Mouse (Mus musculus) forebrain, embryonic 13.5 days (tissue): ENCODE data around the gene Il2ra. TPM values are rescaled to one million over a fixed set of nuclear protein-coding genes. Genes with fewer than 3 reads are reported as not detected.

Experiments used
- ATAC-seq: fragments of 200-750 bp; cut with Nextera tagmentation; 2 replicates; pipeline ENCODE4 v1.8.0; 2017
- H3K27ac ChIP-seq: fragments of 300-500 bp; sonication (generic); 2 replicates; pipeline ENCODE4 v1.5.1; 2015; ENCODE audit warnings: inconsistent platforms, mild to moderate bottlenecking, moderate library complexity
- H3K27me3 ChIP-seq: fragments of 300-500 bp; sonication (generic); 2 replicates; pipeline ENCODE4 v1.6.1; 2015; ENCODE audit warnings: mild to moderate bottlenecking, inconsistent platforms
- H3K36me3 ChIP-seq: fragments of 300-500 bp; sonication (generic); 2 replicates; pipeline ENCODE4 v1.6.1; 2015; ENCODE audit warnings: mild to moderate bottlenecking, inconsistent platforms; ENCODE audit not compliant: poor library complexity, severe bottlenecking
- H3K4me1 ChIP-seq: fragments of 300-500 bp; sonication (generic); 2 replicates; pipeline ENCODE4 v1.6.1; 2015; ENCODE audit warnings: inconsistent platforms
- H3K4me2 ChIP-seq: fragments of 300-500 bp; sonication (generic); 2 replicates; pipeline ENCODE4 v1.6.1; 2015; ENCODE audit warnings: inconsistent platforms, mild to moderate bottlenecking, moderate library complexity
- H3K4me3 ChIP-seq: fragments of 300-500 bp; sonication (generic); 2 replicates; pipeline ENCODE4 v1.5.1; 2015; ENCODE audit warnings: mild to moderate bottlenecking, inconsistent platforms
- H3K9ac ChIP-seq: fragments of 300-500 bp; sonication (generic); 2 replicates; pipeline ENCODE4 v1.6.1; 2015; ENCODE audit warnings: mild to moderate bottlenecking, inconsistent platforms
- H3K9me3 ChIP-seq: fragments of 300-500 bp; sonication (generic); replicated peaks from 2 replicates; pipeline ENCODE4 v1.6.1; 2016; ENCODE audit warnings: inconsistent platforms
- WGBS: fragments of 180-500 bp; shearing (Covaris S2); methylation state at CpG from one replicate; pipeline ENCODE4 v1.1.7; 2015; 5-methylcytosine and 5-hydroxymethylcytosine counted together
- polyA plus RNA-seq: library from polyadenylated mRNA; unstranded; fragments of >200 nt; fragmentation: Nextera tagmentation; extraction: Ambion mirVana; gene quantifications from 2 replicates; pipeline ENCODE4 v1.2.1, GENCODE M21; 2015

Il2ra gene
- polyA plus RNA-seq, 1 experiment from 2014 or later, result not detected

DNA sequence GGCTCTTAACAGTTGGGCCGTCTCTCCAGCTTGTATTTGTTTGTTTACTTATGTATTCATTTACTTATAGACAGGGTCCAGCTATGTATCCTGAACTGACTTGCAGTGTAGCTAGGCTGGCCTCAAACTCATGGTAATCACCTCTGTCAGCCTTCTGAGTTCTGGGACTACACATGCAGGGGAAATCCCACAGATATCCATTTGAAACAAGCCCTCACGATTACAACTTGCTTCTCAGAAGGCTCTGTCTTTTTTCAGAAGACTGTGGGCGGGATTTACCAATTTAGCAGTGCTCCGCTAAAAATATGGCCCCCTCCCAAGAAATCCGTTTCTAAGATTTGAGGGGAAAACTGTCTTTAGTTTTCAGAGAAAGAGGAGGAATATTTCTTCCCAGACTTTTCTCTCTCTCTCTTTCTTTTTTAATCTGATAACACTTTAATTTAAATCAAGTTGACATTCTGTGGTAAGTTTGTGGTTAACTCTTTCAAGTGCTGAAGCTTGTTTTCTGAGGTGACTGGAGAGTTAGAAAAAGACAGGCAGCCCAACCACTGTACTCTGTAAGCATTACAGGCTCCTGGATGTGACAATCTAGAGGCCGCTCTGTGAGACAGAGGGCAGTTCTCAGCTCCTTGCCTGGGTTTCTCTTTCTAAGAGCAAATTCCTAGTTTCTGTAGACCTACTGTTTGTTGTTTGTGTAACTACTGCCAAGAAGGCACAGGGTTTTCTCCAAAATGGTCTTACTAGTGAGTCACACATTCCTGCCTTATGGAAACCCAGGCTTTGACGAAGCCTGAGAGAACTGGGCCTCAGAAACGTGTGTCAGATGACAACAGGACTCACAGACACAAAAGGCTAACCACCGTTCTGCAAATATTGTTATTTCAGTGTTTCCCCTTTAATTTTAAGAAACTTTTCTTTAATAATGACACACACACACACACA, 12.7 kb downstream of the Il2ra start:
- no peak for ATAC-seq
- Histone ChIP-seq H3K9ac (no peak overlapping the region), H3K4me3 (no peak overlapping the region), H3K27me3 (no peaks in the 10 kb centered on the region), H3K27ac (no peak overlapping the region), H3K9me3 (no peaks in the 10 kb centered on the region), H3K36me3 (no peaks in the 10 kb centered on the region), H3K4me1 (no peaks in the 10 kb centered on the region), H3K4me2 (no peak overlapping the region)
- WGBS, result 72% methylated on average over 9 of the region's 9 CpGs

DNA sequence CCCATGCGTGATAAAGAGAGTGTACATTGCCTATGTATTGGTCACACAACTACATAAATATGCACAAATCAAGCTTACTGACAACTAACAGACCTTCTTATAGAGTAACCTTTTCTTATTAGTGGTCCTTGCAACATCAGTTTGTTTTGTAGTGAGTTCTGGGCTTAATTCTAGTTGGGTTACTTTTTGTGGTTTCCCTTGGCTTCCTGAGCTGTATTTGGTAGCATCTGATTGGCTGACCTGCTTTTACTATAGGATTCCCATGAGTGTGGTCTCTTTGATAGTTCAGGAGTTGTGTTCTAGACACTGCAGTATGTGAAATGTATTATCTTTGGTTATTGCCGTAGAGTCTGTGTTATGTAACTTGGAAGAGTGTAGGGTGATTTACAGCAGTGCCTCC, 15.0 kb downstream of the Il2ra start:
- H3K4me1 ChIP-seq, result no peaks in the 10 kb centered on the region
- WGBS, result 94% methylated on average over 2 of the region's 2 CpGs

DNA sequence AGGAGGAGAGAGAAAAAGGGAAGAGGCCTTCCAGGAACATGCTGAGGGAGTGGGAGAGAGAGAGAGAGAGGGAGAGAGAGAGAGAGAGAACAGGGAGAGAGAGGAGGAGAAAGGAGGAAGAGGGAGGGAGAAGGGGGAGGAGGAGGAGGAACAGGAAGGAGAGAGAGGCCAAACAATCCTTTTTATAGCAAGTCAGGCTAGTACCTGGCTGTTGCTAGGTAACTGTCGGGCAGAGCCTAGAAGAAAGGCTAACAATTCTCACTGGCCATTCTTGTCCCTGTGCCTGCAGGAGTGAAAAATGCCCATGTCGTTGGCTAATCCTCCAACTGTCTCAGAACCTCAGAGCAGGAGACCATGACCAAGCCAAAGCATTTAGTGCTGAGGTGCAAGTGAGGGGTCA, 16.7 kb downstream of the Il2ra start:
- ATAC-seq, result 0 out of 2 replicates have a peak, but pooled peaks have one; percentile 30
- 40% methylated on average over 2 of the region's 2 CpGs for WGBS
- no peak overlapping the region for H3K4me3 ChIP-seq

More for the DNA sequence above, 15.0 kb downstream of the Il2ra start:
- Histone ChIP-seq H3K36me3 (no peaks in the 10 kb centered on the region), H3K4me2 (no peak overlapping the region), H3K9ac (no peak overlapping the region), H3K4me3 (no peak overlapping the region), H3K9me3 (no peaks in the 10 kb centered on the region), H3K27ac (no peak overlapping the region), H3K27me3 (no peaks in the 10 kb centered on the region)
- ATAC-seq, result no peak

DNA sequence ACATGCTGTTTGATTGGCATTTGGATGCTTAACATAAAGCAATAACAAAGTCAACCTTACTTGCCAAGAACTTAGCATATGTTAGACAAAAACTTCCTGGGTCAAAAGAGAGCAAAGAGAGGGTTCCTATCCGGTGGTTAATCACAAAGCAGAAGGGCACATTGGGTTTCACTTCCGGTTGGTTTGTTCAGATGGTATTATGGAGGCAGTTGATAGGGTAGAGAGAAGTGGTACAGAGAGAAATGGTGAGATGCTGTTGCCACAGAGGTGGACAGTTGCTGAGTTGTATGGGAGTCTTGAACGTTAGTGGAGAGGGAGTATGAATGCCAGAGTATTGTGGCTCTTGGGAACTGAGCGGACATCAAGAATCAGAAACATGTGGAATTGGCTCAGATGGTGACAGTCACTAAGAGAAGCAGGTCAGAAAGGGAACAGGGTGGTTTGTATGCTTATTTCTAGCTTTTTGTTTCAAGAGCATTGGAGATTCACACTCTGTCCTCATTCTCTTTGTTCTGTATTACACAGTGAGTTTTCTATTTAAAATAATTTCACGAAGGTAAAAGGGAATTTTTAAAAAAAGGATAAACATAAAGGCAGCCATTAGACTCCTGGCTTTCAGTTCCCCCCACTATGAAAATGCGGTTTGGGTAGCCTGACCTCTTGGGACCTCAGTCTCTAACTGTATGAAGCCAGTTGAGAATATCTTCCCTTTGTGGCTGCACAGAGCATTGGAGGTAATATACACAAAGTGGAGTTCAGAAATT, 19.7 kb downstream of the Il2ra start:
- 83% methylated on average over 6 of the region's 6 CpGs for WGBS
- no peak for ATAC-seq
- H3K4me3 ChIP-seq, result no peak overlapping the region

More for the DNA sequence above, 16.7 kb downstream of the Il2ra start:
- Histone ChIP-seq H3K9ac (no peak overlapping the region), H3K27me3 (no peaks in the 10 kb centered on the region), H3K4me1 (no peaks in the 10 kb centered on the region), H3K4me2 (no peak overlapping the region), H3K9me3 (no peaks in the 10 kb centered on the region), H3K36me3 (no peaks in the 10 kb centered on the region), H3K27ac (no peak overlapping the region)

DNA sequence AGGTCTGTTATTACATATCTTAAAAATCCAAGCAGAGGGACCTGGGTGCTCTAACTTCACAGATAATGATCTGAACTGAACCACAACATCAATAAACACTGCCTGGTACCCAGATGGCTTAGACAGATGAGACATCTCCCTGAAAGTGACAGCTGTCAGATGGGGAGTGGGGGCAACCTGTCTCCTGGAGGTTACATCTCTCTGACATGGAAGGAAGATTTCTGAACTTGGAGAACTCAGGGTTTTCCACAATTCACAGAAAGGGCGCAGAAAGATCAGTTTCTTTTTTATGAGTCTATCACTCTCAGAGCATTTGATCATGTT, 20.3 kb downstream of the Il2ra start:
- Histone ChIP-seq H3K4me2 (no peak overlapping the region), H3K4me1 (no peaks in the 10 kb centered on the region), H3K36me3 (no peaks in the 10 kb centered on the region), H3K4me3 (no peak overlapping the region), H3K9me3 (no peaks in the 10 kb centered on the region), H3K27me3 (no peaks in the 10 kb centered on the region), H3K27ac (no peak overlapping the region), H3K9ac (no peak overlapping the region)
- whole genome bisulfite sequencing, result 92% methylated on average over 1 of the region's 1 CpGs
- ATAC-seq, result no peak

More for the DNA sequence above, 19.7 kb downstream of the Il2ra start:
- H3K27me3 ChIP-seq, result no peaks in the 10 kb centered on the region
- H3K36me3 ChIP-seq, result no peaks in the 10 kb centered on the region
- H3K4me2 ChIP-seq, result no peak overlapping the region
- no peak overlapping the region for H3K9ac ChIP-seq
- no peaks in the 10 kb centered on the region for H3K9me3 ChIP-seq
- H3K4me1 ChIP-seq, result no peaks in the 10 kb centered on the region
- no peak overlapping the region for H3K27ac ChIP-seq

DNA sequence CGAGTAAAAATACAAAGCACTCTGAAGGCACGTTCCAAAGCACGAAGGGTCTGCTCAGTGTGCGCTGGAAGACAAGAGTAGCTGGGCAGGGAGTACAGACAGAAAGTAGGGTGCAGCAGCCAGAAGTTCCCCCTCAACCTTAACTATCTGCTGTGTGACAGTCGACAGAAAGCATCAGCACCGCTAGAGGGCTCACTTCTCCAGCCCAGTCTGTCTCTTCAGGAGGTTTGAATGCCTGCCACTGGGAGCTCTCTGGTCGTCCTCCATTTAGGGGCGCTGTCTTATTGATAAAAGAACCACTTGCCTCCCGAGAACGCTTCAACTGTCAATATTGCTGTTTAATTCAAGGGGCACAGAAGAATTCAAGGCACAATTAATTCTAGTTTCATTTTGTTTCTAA, 21.4 kb downstream of the Il2ra start:
- H3K9ac ChIP-seq, result no peak overlapping the region
- H3K4me3 ChIP-seq, result 0 out of 2 replicates have a peak overlapping the region, but pooled peaks have one; percentile 9
- ATAC-seq, result peak; percentile 90
- no peaks in the 10 kb centered on the region for H3K36me3 ChIP-seq
- no peaks in the 10 kb centered on the region for H3K9me3 ChIP-seq
- H3K27me3 ChIP-seq, result no peaks in the 10 kb centered on the region
- no peaks in the 10 kb centered on the region for H3K4me1 ChIP-seq
- H3K27ac ChIP-seq, result no peak overlapping the region
- peak overlapping the region; percentile 31 for H3K4me2 ChIP-seq
- WGBS, result 7% methylated on average over 10 of the region's 10 CpGs

DNA sequence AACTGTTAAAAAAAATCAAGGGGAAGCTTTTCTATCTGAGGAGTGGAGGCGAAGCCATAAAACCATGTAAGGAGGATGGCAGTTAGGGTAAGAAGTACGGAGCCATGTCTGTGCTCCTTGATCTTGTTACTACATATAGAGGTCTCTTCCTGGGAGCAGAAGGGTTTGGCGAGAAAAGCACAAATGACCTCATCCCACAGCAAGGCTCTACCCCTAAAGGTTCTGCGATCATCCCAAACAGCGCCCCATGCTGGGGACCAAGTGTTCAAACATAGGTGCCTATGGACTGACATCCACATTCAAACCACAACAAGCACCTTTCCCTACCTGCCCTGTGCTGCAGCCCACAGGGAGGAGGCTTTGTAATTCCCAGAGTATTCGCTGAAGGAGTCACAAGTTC, 21.8 kb downstream of the Il2ra start:
- Histone ChIP-seq H3K4me1 (no peaks in the 10 kb centered on the region), H3K9me3 (no peaks in the 10 kb centered on the region), H3K9ac (no peak overlapping the region), H3K36me3 (no peaks in the 10 kb centered on the region), H3K4me2 (peak overlapping the region; percentile 31), H3K27me3 (no peaks in the 10 kb centered on the region), H3K27ac (no peak overlapping the region), H3K4me3 (0 out of 2 replicates have a peak overlapping the region, but pooled peaks have one; percentile 9)
- 55% methylated on average over 6 of the region's 6 CpGs for WGBS
- ATAC-seq, result peak; percentile 61

DNA sequence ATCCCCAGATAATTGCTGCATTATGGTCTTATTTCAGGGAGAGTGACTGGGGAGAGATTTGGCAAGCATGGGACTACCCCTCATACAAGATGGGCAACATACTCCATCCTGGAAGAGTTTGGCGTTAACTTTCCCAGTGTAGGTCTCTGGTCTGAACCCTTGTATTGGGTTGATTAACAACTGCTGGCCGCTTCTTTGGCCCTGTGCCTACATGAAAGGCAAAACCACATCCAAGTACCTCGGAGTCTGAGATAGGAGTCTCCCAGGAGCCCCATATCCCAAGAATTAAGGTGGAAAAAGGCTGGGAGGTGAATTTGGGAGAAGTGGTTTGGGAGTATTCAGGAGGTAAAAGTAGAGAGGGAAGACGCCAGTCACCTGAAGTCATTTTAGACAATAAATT, 22.2 kb downstream of the Il2ra start:
- Histone ChIP-seq H3K4me3 (no peak overlapping the region), H3K9me3 (no peaks in the 10 kb centered on the region), H3K9ac (no peak overlapping the region), H3K4me2 (no peak overlapping the region), H3K27ac (no peak overlapping the region), H3K4me1 (no peaks in the 10 kb centered on the region), H3K27me3 (no peaks in the 10 kb centered on the region), H3K36me3 (no peaks in the 10 kb centered on the region)
- 90% methylated on average over 4 of the region's 4 CpGs for WGBS
- no peak for ATAC-seq

DNA sequence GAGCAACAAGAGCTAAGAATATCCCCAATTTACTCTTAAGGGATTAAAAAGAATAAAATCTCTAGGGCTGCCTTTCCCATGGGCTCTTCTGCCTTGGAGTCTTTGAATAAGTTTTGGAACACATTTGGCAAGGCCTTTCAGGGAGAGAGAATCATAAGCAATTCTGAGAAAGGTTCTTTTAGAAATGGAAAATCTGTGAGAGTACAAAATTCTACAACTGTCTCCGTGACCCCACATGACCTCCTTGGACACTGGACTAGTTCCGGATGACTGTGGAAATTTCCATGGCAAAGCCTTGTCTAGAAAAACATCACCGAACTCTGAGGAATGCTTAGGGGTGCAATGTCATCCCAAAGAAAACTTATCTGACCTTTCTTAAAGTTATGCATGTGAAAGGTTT, 22.7 kb downstream of the Il2ra start:
- Histone ChIP-seq H3K27me3 (no peaks in the 10 kb centered on the region), H3K4me2 (no peak overlapping the region), H3K9ac (no peak overlapping the region), H3K36me3 (no peaks in the 10 kb centered on the region), H3K9me3 (no peaks in the 10 kb centered on the region), H3K27ac (no peak overlapping the region), H3K4me3 (no peak overlapping the region), H3K4me1 (no peaks in the 10 kb centered on the region)
- 90% methylated on average over 3 of the region's 3 CpGs for WGBS
- ATAC-seq, result no peak

DNA sequence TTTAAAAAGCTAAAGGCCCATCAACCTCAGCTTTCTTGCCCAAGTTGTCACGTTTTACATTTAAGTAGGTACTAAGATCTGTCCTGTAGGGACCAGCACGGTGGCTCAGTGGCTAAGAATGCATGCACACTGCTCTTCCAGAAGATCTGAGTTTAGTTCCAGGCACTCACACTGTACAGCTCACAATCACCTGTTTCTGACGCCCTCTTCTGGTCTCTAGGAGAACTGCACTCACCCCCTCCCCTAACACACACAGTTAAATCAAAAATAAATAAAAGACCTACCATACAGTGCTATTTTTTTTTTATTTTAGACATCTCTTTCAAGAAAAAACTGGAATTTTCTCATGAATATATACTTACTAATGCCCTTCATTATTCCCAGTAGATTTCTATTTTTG, 29.5 kb downstream of the Il2ra start:
- Histone ChIP-seq H3K36me3 (no peaks in the 10 kb centered on the region), H3K27ac (no peak overlapping the region), H3K4me3 (no peak overlapping the region), H3K27me3 (no peaks in the 10 kb centered on the region), H3K4me1 (no peaks in the 10 kb centered on the region), H3K9me3 (no peaks in the 10 kb centered on the region), H3K9ac (no peak overlapping the region), H3K4me2 (no peak overlapping the region)
- 16% methylated on average over 3 of the region's 3 CpGs for WGBS
- no peak for ATAC-seq

DNA sequence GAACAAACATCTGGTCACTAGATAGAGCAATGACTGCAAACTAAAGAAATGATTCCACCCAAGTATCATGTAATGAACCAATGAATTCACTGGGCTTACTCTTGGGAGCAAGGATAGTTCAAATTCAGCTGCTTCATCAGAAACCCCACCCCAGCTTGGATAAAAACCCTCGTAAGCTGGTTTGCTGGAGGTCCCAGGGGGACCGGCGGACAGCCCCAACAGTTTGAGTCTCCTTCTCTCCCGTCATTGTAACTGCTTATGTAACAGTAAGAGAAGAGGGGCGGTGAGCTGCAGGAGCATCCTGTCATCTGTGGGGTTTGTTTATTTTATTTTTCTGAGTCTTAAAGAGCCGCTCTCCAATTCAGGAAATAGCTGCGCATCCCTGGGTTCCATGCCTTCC, 37.0 kb downstream of the Il2ra start:
- H3K27me3 ChIP-seq, result no peaks in the 10 kb centered on the region
- no peaks in the 10 kb centered on the region; the same call in 1 of the 2 replicates for H3K9me3 ChIP-seq
- no peaks in the 10 kb centered on the region for H3K4me1 ChIP-seq
- H3K27ac ChIP-seq, result no peak overlapping the region
- WGBS, result 85% methylated on average over 7 of the region's 7 CpGs
- no peaks in the 10 kb centered on the region for H3K36me3 ChIP-seq
- ATAC-seq, result no peak
- H3K4me2 ChIP-seq, result no peak overlapping the region
- no peak overlapping the region for H3K9ac ChIP-seq
- H3K4me3 ChIP-seq, result no peak overlapping the region

DNA sequence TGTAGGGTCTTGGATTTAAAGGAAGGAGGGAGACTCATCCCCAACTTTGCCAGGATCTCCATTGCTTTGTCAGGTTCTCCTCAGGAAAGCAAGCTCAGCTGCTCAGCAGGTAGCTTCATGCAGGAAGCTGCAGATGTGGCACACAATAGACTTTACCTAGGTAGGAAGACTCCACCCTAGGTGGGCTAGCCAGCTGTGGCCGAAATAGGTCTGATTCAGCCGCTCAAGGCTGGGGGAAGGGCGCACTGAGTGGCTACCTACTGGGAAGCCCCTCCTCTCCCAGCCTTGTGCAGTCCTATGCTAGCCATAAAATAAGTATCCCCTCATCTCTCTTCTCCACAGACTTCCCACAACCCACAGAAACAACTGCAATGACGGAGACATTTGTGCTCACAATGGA, 40.1 kb downstream of the Il2ra start:
- H3K4me3 ChIP-seq, result no peak overlapping the region
- ATAC-seq, result no peak
- H3K36me3 ChIP-seq, result no peaks in the 10 kb centered on the region
- H3K27me3 ChIP-seq, result no peaks in the 10 kb centered on the region
- H3K4me2 ChIP-seq, result no peak overlapping the region
- H3K4me1 ChIP-seq, result no peaks in the 10 kb centered on the region
- H3K9ac ChIP-seq, result no peak overlapping the region
- WGBS, result 60% methylated on average over 4 of the region's 4 CpGs
- H3K9me3 ChIP-seq, result no peaks in the 10 kb centered on the region; the same call in 1 of the 2 replicates
- no peak overlapping the region for H3K27ac ChIP-seq
